Mouse (Mus musculus) erythroid progenitor cell, adult 5-6 weeks (primary cell): ENCODE measurements around the gene Wdfy4. TPM values are rescaled to one million over a fixed set of nuclear protein-coding genes. Genes with fewer than 3 reads are reported as not detected.

Source experiments
- ATAC-seq: replicated peaks from 2 replicates; pipeline ENCODE4 v1.8.0; 2016; ENCODE audit warnings: moderate number of reproducible peaks, mild to moderate bottlenecking, moderate TSS enrichment, inconsistent platforms; ENCODE audit not compliant: poor library complexity, low FRiP score, severe bottlenecking
- total RNA-seq, 2 experiments: library from RNA; stranded (forward) in 1 of 2; stranded (reverse) in 1 of 2; fragments of 150-400 nt in 1 of 2; fragments of 186-747, 209-891 nt in 1 of 2; gene quantifications; 2 replicates each; pipeline versions ENCODE4 v1.2.3 to v1.2.4; 2015 to 2017; ENCODE audit warnings: low replicate concordance in 2 of 2

The Wdfy4 gene
- total RNA-seq, 2 experiments from 2014 or later = 5.2 to 9.6 TPM

GRCm38 (mm10) chr14:33096462-33096861, 88.8 kb downstream of the Wdfy4 start:
- no peak for ATAC-seq

- no peak for ATAC-seq
These were observed 102.0 kb downstream of the Wdfy4 start for GRCm38 (mm10) chr14:33083326-33083725.

GRCm38 (mm10) chr14:33082301-33082700, 103.0 kb downstream of the Wdfy4 start:
- no peak for ATAC-seq

- no peak for ATAC-seq
These were observed 103.9 kb downstream of the Wdfy4 start for GRCm38 (mm10) chr14:33081370-33081860.

GRCm38 (mm10) chr14:33078596-33078995, 106.7 kb downstream of the Wdfy4 start:
- ATAC-seq = no peak

GRCm38 (mm10) chr14:33078110-33078509, 107.2 kb downstream of the Wdfy4 start:
- ATAC-seq = no peak

- no peak for ATAC-seq
These were observed 112.0 kb downstream of the Wdfy4 start for GRCm38 (mm10) chr14:33073355-33073754.

GRCm38 (mm10) chr14:33072351-33072750, 113.0 kb downstream of the Wdfy4 start:
- ATAC-seq = no peak

- ATAC-seq = no peak
These were observed 117.6 kb downstream of the Wdfy4 start for GRCm38 (mm10) chr14:33067676-33068075.

GRCm38 (mm10) chr14:33062996-33063395, 122.3 kb downstream of the Wdfy4 start:
- no peak for ATAC-seq

GRCm38 (mm10) chr14:33058881-33059660, 126.2 kb downstream of the Wdfy4 start:
- ATAC-seq = no peak

GRCm38 (mm10) chr14:33053441-33053840, 131.9 kb downstream of the Wdfy4 start:
- no peak for ATAC-seq

- ATAC-seq = no peak
These were observed 140.1 kb downstream of the Wdfy4 start for GRCm38 (mm10) chr14:33045217-33045616.

- ATAC-seq = no peak
These were observed 148.5 kb downstream of the Wdfy4 start for GRCm38 (mm10) chr14:33036811-33037210.

- no peak for ATAC-seq
These were observed 149.9 kb downstream of the Wdfy4 start for GRCm38 (mm10) chr14:33035386-33035785.

- no peak for ATAC-seq
These were observed 151.9 kb downstream of the Wdfy4 start for GRCm38 (mm10) chr14:33033424-33033823.

GRCm38 (mm10) chr14:33030849-33031248, 154.5 kb downstream of the Wdfy4 start:
- ATAC-seq = no peak

GRCm38 (mm10) chr14:33019606-33020005, 165.7 kb downstream of the Wdfy4 start:
- no peak for ATAC-seq

- no peak for ATAC-seq
These were observed 166.3 kb downstream of the Wdfy4 start for GRCm38 (mm10) chr14:33019050-33019449.

- ATAC-seq = no peak
These were observed 177.7 kb downstream of the Wdfy4 start for GRCm38 (mm10) chr14:33007638-33008037.

- no peak for ATAC-seq
These were observed 180.2 kb downstream of the Wdfy4 start for GRCm38 (mm10) chr14:33005114-33005513.
